Mouse (Mus musculus) limb, embryonic 10.5 days (tissue): ENCODE data around the gene Atp8a2. TPM values are rescaled to one million over a fixed set of nuclear protein-coding genes. Genes with fewer than 3 reads are reported as not detected.
A peak's percentile ranks its signal among the peaks of the same experiment; 100 is the strongest.
"Not testable (repeated sequence)": the region's sequence is repeated elsewhere in the genome, so short reads cannot be mapped to it uniquely, and the experiment has no call there.

Experiments
- DNase-seq: peaks from one replicate; pipeline ENCODE4 v3.0.0-alpha.2; 2017; ENCODE audit warnings: low spot score
- H3K27ac ChIP-seq: fragments of 300-500 bp; sonication (generic); 2 replicates; pipeline ENCODE4 v1.5.1; 2016; ENCODE audit warnings: mild to moderate bottlenecking
- H3K27me3 ChIP-seq: fragments of 300-500 bp; sonication (generic); 2 replicates; pipeline ENCODE4 v1.6.1; 2016; ENCODE audit warnings: low read depth, mild to moderate bottlenecking; ENCODE audit not compliant: poor library complexity, severe bottlenecking
- H3K36me3 ChIP-seq: fragments of 300-500 bp; sonication (generic); 2 replicates; pipeline ENCODE4 v1.6.1; 2016; ENCODE audit warnings: mild to moderate bottlenecking, moderate library complexity
- H3K4me1 ChIP-seq: fragments of 300-500 bp; sonication (generic); 2 replicates; pipeline ENCODE4 v1.6.1; 2016
- H3K4me3 ChIP-seq: fragments of 300-500 bp; sonication (generic); 2 replicates; pipeline ENCODE4 v1.5.1; 2016; ENCODE audit warnings: mild to moderate bottlenecking, moderate library complexity
- H3K9me3 ChIP-seq: fragments of 300-500 bp; sonication (generic); replicated peaks from 2 replicates; pipeline ENCODE4 v1.6.1; 2016; ENCODE audit warnings: mild to moderate bottlenecking
- WGBS: fragments of 180-500 bp; shearing (Covaris S2); methylation state at CpG from one replicate; pipeline ENCODE4 v1.1.7; 2016; 5-methylcytosine and 5-hydroxymethylcytosine counted together
- polyA plus RNA-seq: library from polyadenylated mRNA; unstranded; fragments of >200 nt; fragmentation: Nextera tagmentation; extraction: Ambion mirVana; gene quantifications from 2 replicates; pipeline ENCODE4 v1.2.1, GENCODE M21; 2016

Gene Atp8a2
- polyA plus RNA-seq, 1 experiment from 2014 or later = 2.8 TPM

DNA sequence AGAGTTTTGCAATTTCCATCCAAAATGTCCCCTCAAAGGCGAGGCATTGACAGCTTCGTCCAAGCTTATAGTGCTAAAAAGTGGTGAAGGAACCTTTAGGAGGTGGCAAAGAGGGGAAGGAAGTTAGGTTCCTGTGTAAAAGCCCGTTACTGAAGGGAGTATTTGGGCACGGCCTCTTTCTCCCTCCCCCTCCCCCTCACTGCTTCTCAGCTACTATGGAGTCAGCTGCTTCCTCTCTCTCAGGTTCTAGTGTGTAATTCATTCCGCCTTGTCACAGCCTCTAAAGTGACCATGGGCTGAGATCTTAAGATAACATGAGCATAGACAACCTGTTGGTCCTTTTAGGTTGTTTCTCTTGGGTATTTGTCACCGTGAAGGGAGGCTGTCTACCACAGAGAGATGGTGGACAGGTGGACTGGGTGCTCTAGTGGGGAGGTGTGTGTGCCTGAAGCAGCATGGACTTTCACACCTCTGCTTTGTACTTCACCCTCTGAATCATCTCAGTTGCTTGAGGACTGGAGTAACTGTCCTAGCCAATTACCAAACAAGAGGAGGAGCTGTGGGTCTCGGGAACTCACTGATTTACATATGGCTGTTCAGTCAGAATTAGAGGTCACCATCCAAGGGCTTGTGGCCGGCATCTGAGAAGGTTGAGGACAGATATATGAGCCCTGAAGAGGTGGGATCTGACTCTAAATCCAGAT lies 229.0 kb downstream of the Atp8a2 start:
- 0 out of 2 replicates have a peak, but pooled peaks cover 6% of the 10 kb centered on the region for H3K27me3 ChIP-seq
- no peaks in the 10 kb centered on the region for H3K9me3 ChIP-seq
- no peak overlapping the region for H3K27ac ChIP-seq
- WGBS = 65% methylated on average over 8 of the region's 8 CpGs
- peaks cover 34% of the 10 kb centered on the region for H3K4me1 ChIP-seq
- H3K4me3 ChIP-seq = no peak overlapping the region
- H3K36me3 ChIP-seq = no peaks in the 10 kb centered on the region
- no peak for DNase-seq

DNA sequence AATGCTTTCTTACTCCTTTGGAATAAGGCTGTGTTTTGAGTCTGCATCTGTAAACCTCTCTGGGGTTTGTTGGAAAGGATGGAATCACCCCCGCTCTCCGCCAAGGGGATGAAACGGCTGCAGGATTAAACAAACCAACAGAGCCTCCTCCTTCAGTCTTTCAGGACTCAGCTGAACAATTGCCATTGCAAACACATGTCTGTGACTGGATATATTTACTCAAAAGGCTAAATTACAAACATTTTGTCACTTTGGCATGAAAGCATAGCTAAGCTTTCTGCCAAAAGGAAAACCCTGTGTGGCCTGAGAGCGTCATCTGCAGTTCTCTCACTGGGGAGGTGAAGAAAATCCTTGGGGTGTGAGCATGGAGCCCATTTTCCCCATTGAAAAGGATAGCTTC lies 230.0 kb downstream of the Atp8a2 start:
- peaks cover 34% of the 10 kb centered on the region for H3K4me1 ChIP-seq
- H3K27ac ChIP-seq = no peak overlapping the region
- H3K27me3 ChIP-seq = 0 out of 2 replicates have a peak, but pooled peaks cover 2% of the 10 kb centered on the region
- H3K36me3 ChIP-seq = no peaks in the 10 kb centered on the region
- 84% methylated on average over 4 of the region's 4 CpGs for WGBS
- H3K4me3 ChIP-seq = no peak overlapping the region
- no peaks in the 10 kb centered on the region for H3K9me3 ChIP-seq
- no peak for DNase-seq

DNA sequence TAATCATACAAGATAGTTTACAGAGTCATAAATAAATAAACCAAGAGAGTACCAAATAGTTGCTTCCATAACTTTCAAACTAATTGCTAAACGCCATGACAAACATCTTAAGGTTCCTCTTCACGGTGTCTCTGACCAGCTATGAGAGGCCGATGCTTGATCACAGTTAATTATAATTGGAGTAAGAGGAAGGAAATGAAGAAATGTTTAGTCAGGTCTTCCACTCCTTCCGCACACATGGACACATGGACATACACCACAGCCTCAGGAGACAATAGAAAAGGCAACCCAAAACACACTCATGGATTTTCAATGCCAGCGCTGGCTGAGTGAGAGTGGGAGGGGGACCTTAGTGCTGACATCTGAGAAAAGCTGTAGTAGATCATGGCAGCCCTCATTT lies 232.4 kb downstream of the Atp8a2 start:
- WGBS = 91% methylated on average over 5 of the region's 5 CpGs
- no peak for DNase-seq
- H3K4me3 ChIP-seq = no peak overlapping the region

DNA sequence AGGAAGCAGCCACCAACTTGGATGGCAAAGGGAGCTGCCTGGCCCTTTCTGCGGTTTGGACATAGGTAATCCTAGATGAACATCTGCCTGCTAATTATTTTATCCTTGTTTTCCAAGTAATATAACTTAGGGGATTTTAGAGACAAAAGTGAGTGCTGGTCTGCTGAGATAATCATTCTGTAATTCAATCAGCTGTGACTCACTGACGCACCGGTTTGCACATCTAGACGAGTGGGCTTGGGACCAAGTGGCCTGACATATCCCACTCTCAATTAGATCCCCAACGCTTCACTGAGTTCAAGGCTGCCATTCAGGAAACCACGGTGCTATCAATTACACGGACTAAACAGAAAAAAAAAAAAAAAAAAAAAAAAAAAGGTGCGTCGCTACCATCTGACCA lies 236.0 kb downstream of the Atp8a2 start:
- Histone ChIP-seq H3K9me3 (no peaks in the 10 kb centered on the region), H3K27ac (no peak overlapping the region), H3K27me3 (no peaks in the 10 kb centered on the region), H3K4me1 (peaks cover 12% of the 10 kb centered on the region), H3K4me3 (no peak overlapping the region), H3K36me3 (no peaks in the 10 kb centered on the region)
- 80% methylated on average over 9 of the region's 9 CpGs for WGBS
- DNase-seq = no peak

More for the DNA sequence above, 232.4 kb downstream of the Atp8a2 start:
- peaks cover 22% of the 10 kb centered on the region for H3K4me1 ChIP-seq
- no peaks in the 10 kb centered on the region for H3K36me3 ChIP-seq
- H3K27ac ChIP-seq = no peak overlapping the region
- H3K27me3 ChIP-seq = no peaks in the 10 kb centered on the region
- H3K9me3 ChIP-seq = no peaks in the 10 kb centered on the region

DNA sequence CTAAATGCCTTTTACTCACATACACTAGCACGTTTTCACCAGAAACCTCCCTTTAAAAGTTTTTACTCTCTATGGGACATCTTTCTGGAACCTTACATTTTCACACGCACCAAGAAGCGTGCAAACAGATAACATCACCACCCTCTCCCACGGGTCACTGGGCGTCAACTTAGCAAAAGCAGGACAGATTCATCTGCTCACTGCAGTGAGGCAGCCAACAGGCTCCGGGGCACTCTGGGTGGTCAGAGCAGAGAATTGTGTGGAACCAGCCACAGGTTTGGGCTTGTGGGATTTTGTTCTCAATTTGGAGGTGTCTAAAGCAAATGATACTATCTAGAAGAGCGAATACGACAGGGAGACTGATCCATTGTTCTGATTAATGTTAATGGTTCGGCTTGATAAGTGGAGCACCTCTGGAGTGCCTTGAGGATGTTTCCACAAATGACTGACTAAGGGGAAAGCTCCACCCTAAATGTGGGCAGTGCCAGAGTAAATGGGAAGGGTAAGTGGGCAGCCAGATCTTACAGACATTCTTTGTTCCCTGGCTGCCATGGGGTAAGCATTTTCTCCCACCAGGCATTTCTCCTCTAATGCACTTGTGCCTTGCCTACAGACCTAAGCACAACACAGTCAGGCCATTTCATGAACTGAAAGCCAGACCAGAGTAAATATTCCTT lies 236.6 kb downstream of the Atp8a2 start:
- DNase-seq = no peak
- Histone ChIP-seq H3K4me1 (peaks cover 12% of the 10 kb centered on the region), H3K9me3 (no peaks in the 10 kb centered on the region), H3K4me3 (no peak overlapping the region), H3K27me3 (no peaks in the 10 kb centered on the region), H3K36me3 (no peaks in the 10 kb centered on the region), H3K27ac (no peak overlapping the region)
- WGBS = 86% methylated on average over 9 of the region's 9 CpGs

DNA sequence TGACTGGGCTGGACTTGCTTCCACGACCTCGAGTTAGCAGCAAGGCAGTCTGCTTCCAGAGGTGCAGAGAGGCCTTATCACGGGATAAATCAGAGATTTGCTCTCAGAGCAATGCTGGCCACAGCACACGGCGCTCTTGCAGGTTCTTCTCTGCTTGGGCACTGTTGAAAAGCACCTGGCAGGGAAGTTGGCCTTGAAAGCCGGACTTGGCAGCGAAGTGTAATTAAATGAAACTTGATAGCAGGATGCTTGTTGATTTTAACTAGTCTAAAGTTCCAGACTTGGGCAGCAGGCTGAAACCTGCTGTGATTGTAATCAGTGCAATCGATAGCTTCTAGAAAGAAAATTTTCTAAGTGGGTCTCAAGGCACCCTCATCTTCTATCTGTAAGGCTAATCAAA lies 237.3 kb downstream of the Atp8a2 start:
- WGBS = 62% methylated on average over 8 of the region's 8 CpGs
- Histone ChIP-seq H3K27ac (no peak overlapping the region), H3K27me3 (no peaks in the 10 kb centered on the region), H3K4me3 (no peak overlapping the region), H3K36me3 (no peaks in the 10 kb centered on the region), H3K9me3 (no peaks in the 10 kb centered on the region), H3K4me1 (peaks cover 12% of the 10 kb centered on the region)
- DNase-seq = no peak

DNA sequence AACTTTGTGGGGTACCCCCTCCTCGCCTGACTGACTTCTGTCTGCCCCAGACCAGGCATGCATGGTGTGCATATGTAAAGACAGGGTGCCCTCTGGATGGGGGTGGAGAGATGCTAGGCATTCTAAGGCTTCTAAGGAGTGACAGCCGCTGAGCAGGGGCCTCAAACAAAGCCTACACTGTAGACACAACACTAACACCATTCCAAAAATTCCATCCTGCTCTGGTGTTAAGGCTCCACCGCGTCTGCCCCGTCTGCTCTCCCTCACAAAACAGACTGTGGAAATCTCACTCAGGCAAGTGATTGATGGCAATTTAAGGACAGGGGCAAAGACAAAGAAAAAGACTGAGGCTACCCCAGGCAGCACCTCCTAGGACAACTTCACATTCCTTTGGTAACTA lies 247.0 kb downstream of the Atp8a2 start:
- Histone ChIP-seq H3K27me3 (no peaks in the 10 kb centered on the region), H3K4me3 (no peak overlapping the region), H3K9me3 (no peaks in the 10 kb centered on the region), H3K36me3 (no peaks in the 10 kb centered on the region), H3K27ac (0 out of 2 replicates have a peak overlapping the region, but pooled peaks have one; percentile 34), H3K4me1 (peaks cover 8% of the 10 kb centered on the region)
- no peak for DNase-seq
- 10% methylated on average over 5 of the region's 5 CpGs for WGBS

DNA sequence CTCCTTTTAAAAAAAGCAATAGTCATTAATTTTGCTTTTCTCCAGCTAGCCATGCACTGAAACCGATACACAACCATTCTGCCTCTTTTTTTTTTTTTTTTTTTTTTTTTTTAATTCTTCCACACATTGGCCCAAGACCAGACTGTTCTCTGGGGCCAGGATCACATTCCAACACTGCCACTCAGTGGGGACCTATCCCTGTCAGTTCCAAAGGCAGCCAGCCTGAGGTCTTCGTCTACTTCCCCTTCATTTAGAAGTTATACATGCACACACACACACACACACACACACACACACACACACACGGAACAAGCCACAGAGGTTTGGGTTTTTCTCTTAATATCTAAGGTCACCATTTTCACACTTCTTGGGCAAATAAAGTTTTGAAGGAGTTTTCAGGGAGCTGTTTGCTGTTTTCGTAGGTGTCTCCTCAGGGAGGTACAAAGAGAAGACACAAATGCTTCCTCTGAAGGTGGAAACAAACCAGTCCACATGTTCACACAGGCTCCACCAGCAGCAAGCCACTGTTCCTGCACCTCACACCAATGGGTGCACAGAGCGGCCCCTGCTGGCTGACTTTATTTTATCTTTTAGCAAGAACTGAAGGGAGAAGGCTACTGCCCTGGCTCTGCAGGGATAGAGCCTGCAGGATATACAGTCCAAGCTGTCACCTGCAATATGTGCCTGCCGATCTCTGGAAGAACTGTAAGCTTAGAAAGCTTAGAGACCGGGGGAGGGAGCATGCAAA lies 253.9 kb downstream of the Atp8a2 start:
- Histone ChIP-seq H3K36me3 (no peaks in the 10 kb centered on the region), H3K27ac (no peak overlapping the region), H3K4me1 (peaks cover 17% of the 10 kb centered on the region), H3K27me3 (peaks cover 7% of the 10 kb centered on the region; the same call in 1 of the 2 replicates), H3K9me3 (no peaks in the 10 kb centered on the region), H3K4me3 (no peak overlapping the region)
- peak; percentile 80 for DNase-seq
- WGBS = 45% methylated on average over 7 of the region's 7 CpGs

DNA sequence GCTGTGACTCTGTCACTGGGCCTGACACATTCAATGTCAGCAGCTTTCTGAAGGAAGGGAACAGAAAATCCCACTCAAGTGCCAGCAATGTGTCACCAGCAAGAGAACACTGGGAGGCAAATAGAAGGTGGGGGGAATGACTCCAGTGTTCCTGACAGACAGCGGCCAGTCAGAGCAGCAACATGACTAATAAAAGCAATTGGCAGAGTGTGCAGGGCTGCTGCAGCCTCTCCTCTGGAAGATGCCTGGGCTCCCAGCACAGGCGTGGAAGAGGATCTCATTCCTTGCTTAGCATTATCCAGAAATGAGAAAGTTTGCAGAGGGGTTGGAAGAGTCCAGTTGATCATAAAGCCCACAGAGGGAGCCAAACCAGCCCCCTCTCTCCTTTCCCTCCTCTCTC lies 254.8 kb downstream of the Atp8a2 start:
- no peak for DNase-seq
- 63% methylated on average over 2 of the region's 2 CpGs for WGBS
- Histone ChIP-seq H3K9me3 (no peaks in the 10 kb centered on the region), H3K4me1 (peaks cover 17% of the 10 kb centered on the region), H3K27me3 (peaks cover 7% of the 10 kb centered on the region; the same call in 1 of the 2 replicates), H3K27ac (no peak overlapping the region), H3K36me3 (no peaks in the 10 kb centered on the region), H3K4me3 (no peak overlapping the region)

DNA sequence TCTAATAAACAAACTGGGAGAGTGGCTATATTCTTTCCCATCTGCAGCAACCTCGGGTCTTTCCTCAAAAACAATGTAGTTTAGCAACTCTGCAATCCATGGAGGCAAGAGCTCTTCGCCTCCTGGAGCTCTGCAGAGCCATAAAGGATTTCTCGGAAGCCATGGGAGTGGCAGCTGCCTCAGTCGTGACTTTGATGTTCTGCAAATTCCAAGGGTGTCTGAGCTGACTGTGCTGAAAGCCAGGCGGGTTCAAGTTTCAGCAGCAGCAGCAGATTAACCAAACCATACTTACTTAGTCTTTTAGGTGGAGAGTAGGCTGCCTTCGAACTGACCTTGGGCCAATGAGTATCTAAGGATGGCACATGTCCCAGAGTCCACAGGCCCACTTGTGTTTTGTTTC lies 264.6 kb downstream of the Atp8a2 start:
- no peak for DNase-seq
- Histone ChIP-seq H3K4me3 (no peak overlapping the region), H3K9me3 (no peaks in the 10 kb centered on the region), H3K27ac (no peak overlapping the region; the same call in 1 of the 2 replicates), H3K36me3 (no peaks in the 10 kb centered on the region), H3K4me1 (peaks cover 32% of the 10 kb centered on the region), H3K27me3 (no peaks in the 10 kb centered on the region)
- WGBS = 20% methylated on average over 6 of the region's 6 CpGs

DNA sequence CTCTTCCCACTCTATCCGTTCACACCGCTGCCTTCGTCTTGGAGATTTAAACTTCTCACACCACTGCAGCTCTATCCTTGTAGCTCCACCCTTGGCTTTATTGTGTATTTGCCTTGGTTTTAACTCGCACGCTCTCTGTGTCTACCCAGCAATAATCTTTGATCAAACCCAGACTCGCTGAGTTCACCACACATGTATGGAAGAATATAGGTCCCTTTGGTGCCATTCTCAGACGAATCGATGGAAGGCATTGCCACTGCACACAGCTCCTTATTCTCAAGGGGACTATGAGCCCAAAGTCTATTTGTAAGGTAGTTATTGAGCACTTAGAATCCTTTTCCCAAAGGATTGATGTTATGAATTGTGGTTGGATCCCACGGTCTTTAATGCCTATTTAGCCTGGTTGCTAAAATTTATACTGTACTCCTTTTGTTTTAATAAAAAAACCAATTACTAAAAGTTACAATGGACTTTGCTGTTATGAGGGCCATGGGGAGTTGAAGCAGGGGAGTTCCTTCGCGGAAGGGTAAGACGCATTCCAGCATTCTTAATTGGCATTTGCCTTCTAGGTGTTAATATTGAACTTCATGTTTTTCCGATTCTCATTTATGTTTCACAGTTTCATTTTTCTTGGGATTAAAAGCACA lies 265.4 kb downstream of the Atp8a2 start:
- DNase-seq = no peak
- WGBS = 93% methylated on average over 13 of the region's 13 CpGs
- Histone ChIP-seq H3K4me1 (peaks cover 32% of the 10 kb centered on the region), H3K36me3 (no peaks in the 10 kb centered on the region), H3K4me3 (no peak overlapping the region), H3K27ac (0 out of 2 replicates have a peak overlapping the region, but pooled peaks have one; percentile 11), H3K9me3 (no peaks in the 10 kb centered on the region), H3K27me3 (no peaks in the 10 kb centered on the region)

DNA sequence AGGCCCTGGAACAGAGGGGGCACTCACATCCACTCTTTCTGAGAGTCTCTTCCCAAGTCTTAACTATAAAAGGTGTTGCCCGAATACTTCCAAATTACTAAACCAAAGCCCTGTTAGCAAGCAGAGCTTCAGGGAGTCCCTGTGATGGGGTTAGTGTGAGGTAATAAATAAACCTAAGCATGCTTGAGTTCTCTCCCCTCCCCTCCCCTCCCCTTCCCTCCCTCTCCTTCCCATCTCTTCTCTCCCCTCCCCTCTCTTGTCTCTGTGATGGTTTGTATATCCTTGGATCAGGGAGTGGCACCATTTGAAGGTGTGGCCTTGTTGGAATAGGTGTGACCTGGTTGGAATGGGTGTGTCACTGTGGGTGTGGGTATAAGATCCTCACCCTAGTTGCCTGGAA lies 267.8 kb downstream of the Atp8a2 start:
- DNase-seq, H3K9me3 ChIP-seq: not testable (repeated sequence)
- 87% methylated on average over 1 of the region's 1 CpGs for WGBS

More for the DNA sequence above, 267.8 kb downstream of the Atp8a2 start:
- not testable (repeated sequence) for H3K27me3 ChIP-seq, H3K36me3 ChIP-seq, H3K27ac ChIP-seq, H3K4me3 ChIP-seq
- peaks cover 30% of the 10 kb centered on the region for H3K4me1 ChIP-seq
